Mouse (Mus musculus): ENCODE data around the gene Sec63. TPM values are rescaled to one million over a fixed set of nuclear protein-coding genes. Genes with fewer than 3 reads are reported as not detected.

Gene Sec63
- total RNA-seq, 1 experiment from 2014 or later, result 75.3 TPM

- DNase-seq, result no peak
Observed at GRCm38 (mm10) chr10:42830007-42830406, 68.7 kb downstream of the Sec63 start.

GRCm38 (mm10) chr10:42830409-42830808, 69.1 kb downstream of the Sec63 start:
- DNase-seq, result no peak

- no peak for DNase-seq
Observed at GRCm38 (mm10) chr10:42832677-42833076, 71.4 kb downstream of the Sec63 start.

- no peak for DNase-seq
Observed at GRCm38 (mm10) chr10:42833871-42834727, 72.8 kb downstream of the Sec63 start.

- no peak for DNase-seq
Observed at GRCm38 (mm10) chr10:42838106-42838505, 76.8 kb downstream of the Sec63 start.

- DNase-seq, result no peak
Observed at GRCm38 (mm10) chr10:42838736-42839135, 77.4 kb downstream of the Sec63 start.

- no peak for DNase-seq
Observed at GRCm38 (mm10) chr10:42840036-42840435, 78.7 kb downstream of the Sec63 start.

- no peak for DNase-seq
Observed at GRCm38 (mm10) chr10:42841531-42842195, 80.4 kb downstream of the Sec63 start.

GRCm38 (mm10) chr10:42842358-42842757, 81.1 kb downstream of the Sec63 start:
- DNase-seq, result peak; percentile 85

GRCm38 (mm10) chr10:42843416-42843815, 82.1 kb downstream of the Sec63 start:
- no peak for DNase-seq

GRCm38 (mm10) chr10:42845480-42845879, 84.2 kb downstream of the Sec63 start:
- DNase-seq, result no peak

- no peak for DNase-seq
Observed at GRCm38 (mm10) chr10:42848179-42849080, 87.1 kb downstream of the Sec63 start.

GRCm38 (mm10) chr10:42849081-42849400, 87.7 kb downstream of the Sec63 start:
- no peak for DNase-seq

- DNase-seq, result no peak
Observed at GRCm38 (mm10) chr10:42854838-42855237, 93.5 kb downstream of the Sec63 start.

GRCm38 (mm10) chr10:42855250-42855649, 94.0 kb downstream of the Sec63 start:
- DNase-seq, result no peak

GRCm38 (mm10) chr10:42856574-42856973, 95.3 kb downstream of the Sec63 start:
- no peak for DNase-seq

- DNase-seq, result no peak
Observed at GRCm38 (mm10) chr10:42857021-42857420, 95.7 kb downstream of the Sec63 start.

- DNase-seq, result no peak
Observed at GRCm38 (mm10) chr10:42859781-42860158, 98.5 kb downstream of the Sec63 start.

- no peak for DNase-seq
Observed at GRCm38 (mm10) chr10:42860159-42860911, 99.0 kb downstream of the Sec63 start, which contains the start of gene Scml4. Gene Scml4 (plus strand): TSS chr10:42860370.

GRCm38 (mm10) chr10:42861446-42861845, 100.2 kb downstream of the Sec63 start:
- DNase-seq, result no peak

GRCm38 (mm10) chr10:42862102-42862740, 100.9 kb downstream of the Sec63 start:
- peak; percentile 28 for DNase-seq

All from adrenal gland, postnatal 25 days (tissue).